Mouse (Mus musculus): ENCODE measurements at regions not wholly inside any gene's neighbourhood (a gene's known extent, or its start where the extent isn't known, plus 50 kb on each side); places are given as distances from the start of the nearest gene placed in this dataset.
A peak's percentile ranks its signal among the peaks of the same experiment; 100 is the strongest.

DNA sequence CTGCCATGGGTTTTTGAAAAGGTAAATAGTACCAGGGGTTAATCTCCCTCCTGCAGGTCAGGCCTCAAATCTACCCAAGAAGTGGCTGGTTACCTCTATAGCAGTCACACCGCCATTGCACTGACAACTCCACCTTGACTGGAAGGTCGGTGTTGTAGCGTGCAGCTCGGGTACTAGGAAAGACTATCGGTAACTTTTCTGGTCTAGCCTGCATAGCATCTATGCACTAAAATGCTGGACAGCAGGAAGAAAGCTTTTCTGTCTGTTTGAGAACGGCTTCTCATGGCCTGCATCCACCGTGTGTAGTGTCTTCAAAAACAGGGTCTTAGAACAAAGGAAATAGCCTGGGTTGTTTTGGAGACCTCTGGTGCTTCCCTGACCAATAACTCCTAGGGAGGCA, 88.8 kb downstream of the Bms1 start:
- Histone ChIP-seq H3K4me1 (no peaks in the 10 kb centered on the region), H3K27me3 (replicated peaks) (no peaks in the 10 kb centered on the region), H3K9me3 (no peaks in the 10 kb centered on the region), H3K4me3 (replicated peaks) (no peak overlapping the region), H3K27ac (no peak overlapping the region), H3K36me3 (no peaks in the 10 kb centered on the region), H3K4me2 (no peak overlapping the region), H3K9ac (no peak overlapping the region)
- no peak for ATAC-seq (ENCODE audit: insufficient read depth, low FRiP score, low read depth)
- WGBS, result 88% methylated on average over 7 of the region's 7 CpGs

DNA sequence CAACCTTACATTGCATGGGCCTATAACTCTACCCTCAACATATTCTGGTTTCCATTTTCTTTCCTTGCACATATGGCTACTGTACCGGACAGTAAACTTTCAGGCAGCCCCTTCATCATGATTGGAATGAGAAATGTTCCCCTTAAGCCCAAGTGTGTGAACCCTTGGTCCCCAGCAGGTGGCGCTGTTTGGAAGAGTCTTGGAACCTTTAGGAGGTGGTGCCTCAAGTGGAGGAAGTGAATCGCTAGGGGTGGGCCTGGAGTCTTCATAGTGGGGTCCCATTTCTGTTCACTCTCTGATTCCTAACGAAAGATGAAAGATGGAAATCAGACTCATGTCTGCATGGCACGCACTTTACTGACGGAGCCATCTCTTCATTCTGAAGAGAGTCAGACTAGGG, 91.8 kb downstream of the Bms1 start:
- H3K27me3 ChIP-seq (replicated peaks), result no peaks in the 10 kb centered on the region
- H3K9ac ChIP-seq, result no peak overlapping the region
- H3K27ac ChIP-seq, result no peak overlapping the region
- ATAC-seq (ENCODE audit: insufficient read depth, low FRiP score, low read depth), result no peak
- no peaks in the 10 kb centered on the region for H3K9me3 ChIP-seq
- H3K36me3 ChIP-seq, result no peaks in the 10 kb centered on the region
- H3K4me3 ChIP-seq (replicated peaks), result no peak overlapping the region
- H3K4me2 ChIP-seq, result no peak overlapping the region
- 70% methylated on average over 6 of the region's 6 CpGs for WGBS
- no peaks in the 10 kb centered on the region for H3K4me1 ChIP-seq

DNA sequence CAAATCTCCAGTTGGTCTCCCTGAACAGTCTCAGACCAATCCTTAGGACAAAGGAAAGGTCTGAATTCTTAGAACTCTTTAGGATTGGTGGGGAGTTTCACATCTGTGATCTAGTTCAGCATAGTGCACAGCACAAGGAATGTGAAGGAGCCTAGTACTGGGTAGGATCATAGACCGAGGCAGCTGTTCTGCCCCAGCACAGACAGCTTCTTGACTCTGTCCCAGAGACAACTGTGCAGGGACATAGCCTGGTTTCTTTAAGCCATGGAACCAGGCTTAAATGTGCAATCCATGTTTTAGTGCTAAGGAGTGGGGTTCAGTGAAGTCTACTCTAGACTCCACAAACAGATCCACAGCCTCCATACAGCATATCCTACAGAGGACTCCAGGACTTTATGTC, 93.6 kb downstream of the Bms1 start:
- 88% methylated on average over 1 of the region's 1 CpGs for WGBS
- Histone ChIP-seq H3K4me2 (no peak overlapping the region), H3K4me3 (replicated peaks) (no peak overlapping the region), H3K27me3 (replicated peaks) (no peaks in the 10 kb centered on the region), H3K27ac (no peak overlapping the region), H3K4me1 (no peaks in the 10 kb centered on the region), H3K36me3 (no peaks in the 10 kb centered on the region), H3K9me3 (no peaks in the 10 kb centered on the region), H3K9ac (no peak overlapping the region)
- no peak for ATAC-seq (ENCODE audit: insufficient read depth, low FRiP score, low read depth)

DNA sequence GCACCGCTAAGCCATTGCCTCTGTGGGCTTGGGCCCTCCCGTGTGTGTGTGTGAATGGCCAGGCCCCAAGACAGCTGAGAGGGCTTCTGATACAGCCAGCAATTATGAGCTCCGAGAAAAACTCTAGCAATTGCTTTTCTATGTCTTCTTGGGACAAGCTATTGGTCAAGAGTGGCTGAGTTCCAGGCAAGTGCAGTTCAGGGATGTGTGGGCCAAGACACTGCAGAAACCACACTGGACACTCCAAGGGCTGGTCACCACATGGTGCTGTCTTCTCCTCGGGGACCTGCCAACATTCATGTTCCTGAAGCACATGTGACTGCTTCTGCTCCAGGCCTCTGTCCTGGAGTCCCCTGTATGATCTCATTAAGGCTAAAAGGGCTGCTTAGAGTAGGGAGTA, 94.7 kb downstream of the Bms1 start:
- 61% methylated on average over 4 of the region's 4 CpGs for WGBS
- H3K4me1 ChIP-seq, result no peaks in the 10 kb centered on the region
- H3K4me2 ChIP-seq, result no peak overlapping the region
- no peak for ATAC-seq (ENCODE audit: insufficient read depth, low FRiP score, low read depth)
- H3K27me3 ChIP-seq (replicated peaks), result no peaks in the 10 kb centered on the region
- no peak overlapping the region for H3K27ac ChIP-seq
- H3K9me3 ChIP-seq, result no peaks in the 10 kb centered on the region
- no peak overlapping the region for H3K9ac ChIP-seq
- no peaks in the 10 kb centered on the region for H3K36me3 ChIP-seq
- H3K4me3 ChIP-seq (replicated peaks), result no peak overlapping the region

DNA sequence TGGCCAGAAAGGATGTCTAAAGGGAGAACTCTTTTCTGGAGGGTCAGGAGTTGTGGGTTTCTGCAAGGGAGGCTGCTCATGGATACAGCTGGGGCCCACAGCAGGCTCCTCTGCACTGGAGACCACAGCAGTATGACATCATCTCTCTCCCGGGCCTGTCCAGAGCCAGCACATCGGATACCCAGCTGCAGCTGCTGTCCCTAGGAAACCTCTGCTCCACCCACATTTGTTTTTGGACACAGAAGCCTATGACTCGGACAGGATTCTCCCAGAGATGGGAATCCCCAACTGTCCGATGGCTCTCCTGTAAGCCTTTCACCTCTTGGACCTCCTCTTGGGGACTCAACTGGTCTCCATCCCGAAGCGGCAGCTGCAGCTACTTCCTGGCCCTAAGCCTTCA, 96.2 kb downstream of the Bms1 start:
- Histone ChIP-seq H3K4me2 (no peak overlapping the region), H3K9me3 (no peaks in the 10 kb centered on the region), H3K9ac (no peak overlapping the region), H3K27ac (no peak overlapping the region), H3K4me3 (replicated peaks) (no peak overlapping the region), H3K4me1 (no peaks in the 10 kb centered on the region), H3K36me3 (no peaks in the 10 kb centered on the region), H3K27me3 (replicated peaks) (no peaks in the 10 kb centered on the region)
- ATAC-seq (ENCODE audit: insufficient read depth, low FRiP score, low read depth), result 0 out of 2 replicates have a peak, but pooled peaks have one; percentile 22
- WGBS, result 54% methylated on average over 6 of the region's 6 CpGs

DNA sequence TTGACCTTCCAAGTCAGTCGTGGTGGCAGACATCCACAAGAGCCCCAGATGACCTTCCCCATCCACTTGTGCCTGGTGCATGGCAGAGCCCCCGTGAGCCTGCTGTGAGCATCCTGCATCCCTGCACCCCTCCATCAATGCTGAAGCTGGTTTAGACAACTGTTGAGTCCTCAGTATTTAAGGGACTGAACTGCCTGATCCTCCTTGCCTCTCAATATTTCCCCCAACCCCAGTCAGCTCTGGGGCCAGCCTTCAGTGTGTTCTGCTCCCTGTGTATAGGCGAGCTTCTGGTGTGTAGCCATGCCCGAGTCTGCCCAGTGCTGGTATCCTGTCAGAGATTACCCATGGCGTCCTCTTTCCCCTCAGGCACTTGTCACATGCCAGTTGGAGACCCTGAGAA, 96.6 kb downstream of the Bms1 start:
- H3K9me3 ChIP-seq, result no peaks in the 10 kb centered on the region
- no peak overlapping the region for H3K9ac ChIP-seq
- no peaks in the 10 kb centered on the region for H3K36me3 ChIP-seq
- ATAC-seq (ENCODE audit: insufficient read depth, low FRiP score, low read depth), result no peak
- no peaks in the 10 kb centered on the region for H3K4me1 ChIP-seq
- H3K4me2 ChIP-seq, result no peak overlapping the region
- no peak overlapping the region for H3K27ac ChIP-seq
- H3K27me3 ChIP-seq (replicated peaks), result no peaks in the 10 kb centered on the region
- no peak overlapping the region for H3K4me3 ChIP-seq (replicated peaks)
- WGBS, result 65% methylated on average over 5 of the region's 5 CpGs

DNA sequence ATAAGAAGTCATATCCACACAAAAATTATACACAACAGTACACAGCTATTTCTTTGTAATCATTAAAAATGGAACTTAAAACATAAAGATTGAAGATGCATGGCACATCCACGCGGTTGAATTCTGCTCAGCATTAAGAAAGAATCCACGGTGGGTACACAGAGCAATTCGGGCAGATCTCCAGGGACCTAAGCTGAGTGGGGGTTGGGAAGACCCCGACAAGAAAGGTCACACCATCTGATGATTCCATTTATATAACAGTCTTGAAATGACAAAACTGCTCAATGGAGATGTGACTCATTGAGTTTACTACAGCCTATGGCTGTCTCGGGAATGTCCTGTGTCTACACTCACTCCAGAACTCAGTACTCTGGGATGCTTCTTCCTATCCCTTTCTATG, 97.2 kb downstream of the Bms1 start:
- no peak overlapping the region for H3K9ac ChIP-seq
- H3K4me1 ChIP-seq, result no peaks in the 10 kb centered on the region
- no peak overlapping the region for H3K27ac ChIP-seq
- H3K27me3 ChIP-seq (replicated peaks), result no peaks in the 10 kb centered on the region
- H3K4me2 ChIP-seq, result no peak overlapping the region
- H3K9me3 ChIP-seq, result no peaks in the 10 kb centered on the region
- no peaks in the 10 kb centered on the region for H3K36me3 ChIP-seq
- ATAC-seq (ENCODE audit: insufficient read depth, low FRiP score, low read depth), result no peak
- H3K4me3 ChIP-seq (replicated peaks), result no peak overlapping the region
- WGBS, result 80% methylated on average over 6 of the region's 6 CpGs

DNA sequence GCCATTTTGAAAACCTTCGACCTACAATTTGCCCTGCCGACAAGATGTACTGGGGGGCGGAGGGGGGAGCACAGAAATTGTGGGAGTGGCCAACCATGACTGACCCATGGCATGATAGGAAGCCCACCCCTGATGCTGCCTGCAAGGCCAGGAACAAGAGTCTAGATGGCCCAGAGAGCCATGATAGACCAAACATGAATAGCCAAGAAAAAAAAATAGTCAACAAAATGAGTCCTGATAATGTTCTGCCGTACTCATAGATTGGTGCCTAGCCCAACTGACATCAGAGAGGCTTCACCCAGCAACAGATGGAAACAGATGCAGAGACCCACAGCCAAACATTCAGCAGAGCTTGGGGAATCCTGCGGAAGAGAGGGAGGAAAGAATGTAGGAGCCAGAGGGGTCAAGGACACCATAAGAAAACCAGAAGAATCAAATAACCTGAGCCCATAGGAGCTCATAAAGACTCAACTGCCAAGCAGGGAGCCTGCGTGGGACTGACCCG, 99.2 kb downstream of the Bms1 start:
- Histone ChIP-seq H3K4me3 (replicated peaks) (no peak overlapping the region), H3K36me3 (no peaks in the 10 kb centered on the region)
- 88% methylated on average over 7 of the region's 7 CpGs for WGBS

DNA sequence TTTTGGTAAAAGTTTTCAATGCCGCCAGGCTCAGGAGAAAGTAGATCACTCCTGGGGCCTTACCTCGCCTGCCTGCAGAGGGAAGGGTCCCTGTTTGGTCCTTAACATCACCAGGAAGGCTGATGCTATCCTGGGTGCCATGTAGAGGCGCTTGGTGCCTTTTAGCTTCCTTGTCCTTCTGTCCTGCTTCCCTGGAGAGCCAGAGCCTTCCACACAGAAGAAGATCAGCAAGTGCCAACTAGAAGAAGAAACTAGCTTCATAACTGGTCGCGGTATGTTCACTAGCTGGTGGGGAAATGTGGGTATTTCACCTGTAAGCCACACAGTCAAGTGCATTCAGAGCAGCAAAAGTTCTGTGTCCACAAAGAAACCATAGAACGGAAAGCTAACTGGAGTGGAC, 103.4 kb downstream of the Bms1 start:
- H3K4me1 ChIP-seq, result no peaks in the 10 kb centered on the region
- H3K9me3 ChIP-seq, result no peaks in the 10 kb centered on the region
- no peak overlapping the region for H3K9ac ChIP-seq
- H3K4me2 ChIP-seq, result no peak overlapping the region
- H3K27me3 ChIP-seq (replicated peaks), result no peaks in the 10 kb centered on the region
- WGBS, result 87% methylated on average over 6 of the region's 6 CpGs
- no peak overlapping the region for H3K4me3 ChIP-seq (replicated peaks)
- no peak overlapping the region for H3K27ac ChIP-seq
- ATAC-seq (ENCODE audit: insufficient read depth, low FRiP score, low read depth), result no peak
- H3K36me3 ChIP-seq, result no peaks in the 10 kb centered on the region

More for the DNA sequence above, 99.2 kb downstream of the Bms1 start:
- Histone ChIP-seq H3K9ac (no peak overlapping the region), H3K4me1 (no peaks in the 10 kb centered on the region), H3K27me3 (replicated peaks) (no peaks in the 10 kb centered on the region), H3K27ac (no peak overlapping the region), H3K9me3 (no peaks in the 10 kb centered on the region), H3K4me2 (no peak overlapping the region)
- ATAC-seq (ENCODE audit: insufficient read depth, low FRiP score, low read depth), result no peak

DNA sequence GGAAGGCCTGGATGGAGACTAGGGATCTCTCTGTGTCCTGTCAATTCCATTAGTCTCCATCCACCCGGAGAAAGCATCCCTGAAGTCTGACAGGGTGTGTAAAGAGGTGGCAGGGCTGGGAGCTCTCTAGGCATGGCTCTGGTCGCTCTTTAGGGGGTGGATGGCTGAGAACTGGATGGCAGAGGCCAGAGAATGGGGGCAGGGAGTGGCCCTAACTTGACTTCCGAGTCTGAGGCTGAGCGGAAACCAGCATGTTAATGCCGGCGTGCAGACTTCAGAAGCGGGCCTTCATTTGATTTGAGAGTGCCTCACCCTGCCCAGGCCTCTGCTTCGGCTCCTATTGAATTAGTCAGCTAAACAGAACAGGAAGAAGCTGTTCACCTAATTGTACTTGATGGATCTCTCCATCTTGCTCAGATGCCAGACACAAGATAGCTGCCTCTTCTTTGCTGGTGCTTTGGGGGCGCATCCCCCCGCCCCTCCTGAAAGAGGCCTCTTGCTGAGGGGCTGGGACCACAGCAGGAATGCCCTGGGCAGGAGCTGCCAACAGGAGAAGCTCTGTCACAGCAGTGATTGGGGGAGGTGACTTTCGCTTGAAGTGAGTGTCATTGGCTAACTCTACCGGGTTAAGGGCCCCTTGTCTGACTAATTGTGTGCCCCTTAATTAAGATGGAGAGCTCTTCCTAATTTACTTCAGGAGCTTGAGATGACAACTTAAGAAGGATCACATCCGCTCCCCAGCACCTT, 104.2 kb downstream of the Bms1 start:
- Histone ChIP-seq H3K27me3 (replicated peaks) (no peaks in the 10 kb centered on the region), H3K36me3 (no peaks in the 10 kb centered on the region), H3K4me2 (no peak overlapping the region), H3K27ac (no peak overlapping the region), H3K4me3 (replicated peaks) (no peak overlapping the region), H3K9me3 (no peaks in the 10 kb centered on the region), H3K4me1 (no peaks in the 10 kb centered on the region), H3K9ac (no peak overlapping the region)
- WGBS, result 31% methylated on average over 13 of the region's 13 CpGs
- ATAC-seq (ENCODE audit: insufficient read depth, low FRiP score, low read depth), result peak; percentile 58; the same call in 1 of the 2 replicates

DNA sequence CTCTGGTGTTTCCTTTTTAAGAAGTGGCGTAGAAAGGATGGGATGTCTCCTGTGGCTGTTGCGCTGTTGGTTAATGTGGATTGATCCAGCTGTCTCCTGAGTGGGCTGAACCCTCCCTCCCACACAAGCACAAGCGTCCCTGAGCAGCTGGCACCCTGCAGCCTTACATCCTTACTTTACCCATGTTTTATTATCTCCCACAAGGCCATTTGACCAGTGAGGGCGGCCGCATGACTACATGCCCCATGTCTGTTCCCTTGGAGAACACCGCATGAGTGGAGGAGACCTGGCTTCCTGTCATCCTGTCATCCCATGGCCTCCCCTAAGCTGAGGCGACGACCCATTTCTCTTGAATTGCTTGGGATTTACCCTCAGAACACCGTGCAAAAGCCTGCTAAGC, 108.2 kb downstream of the Bms1 start:
- Histone ChIP-seq H3K27ac (no peak overlapping the region), H3K27me3 (replicated peaks) (no peaks in the 10 kb centered on the region), H3K4me1 (no peaks in the 10 kb centered on the region), H3K4me3 (replicated peaks) (no peak overlapping the region), H3K36me3 (no peaks in the 10 kb centered on the region), H3K9me3 (no peaks in the 10 kb centered on the region), H3K4me2 (no peak overlapping the region), H3K9ac (no peak overlapping the region)
- no peak for ATAC-seq (ENCODE audit: insufficient read depth, low FRiP score, low read depth)
- 72% methylated on average over 9 of the region's 9 CpGs for WGBS

DNA sequence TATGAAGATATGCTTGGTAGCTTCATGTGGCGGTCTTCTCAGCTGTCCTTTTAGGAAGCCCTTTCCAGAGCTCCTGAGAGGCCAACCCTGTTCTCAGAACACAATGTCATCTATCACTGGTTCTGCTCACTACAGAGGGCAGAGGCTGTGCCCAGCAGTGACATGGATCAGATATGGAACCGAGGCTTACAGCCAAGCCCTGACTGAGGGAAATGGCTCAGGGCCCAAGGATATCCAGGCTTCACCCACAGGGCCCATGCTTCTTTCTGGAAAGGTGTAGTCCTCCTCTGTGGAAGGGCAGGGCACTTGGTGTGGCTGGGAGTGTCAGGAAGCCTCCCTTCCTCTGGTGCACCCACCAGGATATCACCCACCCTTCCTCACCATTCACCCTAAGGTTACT, 109.4 kb downstream of the Bms1 start:
- Histone ChIP-seq H3K27ac (no peak overlapping the region), H3K4me3 (replicated peaks) (no peak overlapping the region), H3K4me2 (no peak overlapping the region), H3K9me3 (no peaks in the 10 kb centered on the region), H3K27me3 (replicated peaks) (no peaks in the 10 kb centered on the region), H3K9ac (no peak overlapping the region), H3K36me3 (no peaks in the 10 kb centered on the region), H3K4me1 (no peaks in the 10 kb centered on the region)
- no peak for ATAC-seq (ENCODE audit: insufficient read depth, low FRiP score, low read depth)
- 65% methylated on average over 2 of the region's 2 CpGs for WGBS

DNA sequence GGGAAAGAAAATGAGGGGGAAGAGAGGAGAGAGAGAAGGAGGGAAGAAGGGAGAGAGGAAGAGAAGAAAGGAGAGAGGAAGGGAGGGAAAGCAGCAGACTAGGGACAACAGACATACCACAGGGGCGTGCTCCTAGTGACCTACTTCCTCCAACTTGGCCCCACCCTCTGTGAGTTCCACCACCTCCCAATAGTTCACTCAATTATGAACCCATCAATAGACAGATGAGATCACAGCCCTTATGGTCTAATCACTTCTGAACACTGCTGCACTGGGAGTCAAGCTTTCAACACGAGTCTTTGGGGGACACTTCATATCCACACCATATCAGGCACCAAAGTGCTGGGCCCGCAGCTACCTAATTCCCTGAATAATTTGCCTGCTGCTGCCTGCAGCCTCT, 110.7 kb downstream of the Bms1 start:
- Histone ChIP-seq H3K27ac (no peak overlapping the region), H3K36me3 (no peaks in the 10 kb centered on the region), H3K9me3 (no peaks in the 10 kb centered on the region), H3K4me1 (no peaks in the 10 kb centered on the region), H3K27me3 (replicated peaks) (no peaks in the 10 kb centered on the region), H3K4me3 (replicated peaks) (no peak overlapping the region), H3K4me2 (no peak overlapping the region), H3K9ac (no peak overlapping the region)
- 71% methylated on average over 3 of the region's 3 CpGs for whole genome bisulfite sequencing
- no peak for ATAC-seq (ENCODE audit: insufficient read depth, low FRiP score, low read depth)

Measured in stomach, embryonic 15.5 days (tissue).